Mouse (Mus musculus): ENCODE measurements at regions not wholly inside any gene's neighbourhood (a gene's known extent, or its start where the extent isn't known, plus 50 kb on each side); places are given as distances from the start of the nearest gene placed in this dataset.
A peak's percentile ranks its signal among the peaks of the same experiment; 100 is the strongest.

GRCm38 (mm10) chr5:115790436-115790835 lies 54.6 kb upstream of the Cit start:
- DNase-seq = peak; percentile 67 to 82
